ENCODE assay signal across 15 mouse cellular contexts in the genomic region with DNA sequence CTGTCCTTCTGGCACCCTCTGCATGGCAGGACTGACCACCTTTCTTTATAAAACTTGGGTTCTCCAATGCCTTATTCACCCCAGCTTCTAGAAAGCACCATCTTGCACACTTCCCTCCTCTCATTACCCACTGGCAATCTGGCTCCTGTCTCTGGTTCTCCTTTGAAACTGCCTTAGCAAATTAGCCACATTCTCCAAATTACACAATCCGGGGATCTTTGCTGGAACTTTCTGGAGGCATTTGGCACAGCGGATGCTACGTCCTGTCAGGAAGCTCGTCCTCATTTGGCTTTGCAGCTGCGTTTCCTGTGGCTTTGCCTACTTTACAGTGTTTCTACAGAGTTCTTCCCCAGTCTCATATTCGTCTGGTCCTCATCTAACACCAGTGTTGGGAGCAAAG. TPM values are rescaled to one million over a fixed set of nuclear protein-coding genes. Genes with fewer than 3 reads are reported as not detected.
A peak's percentile ranks its signal among the peaks of the same experiment; 100 is the strongest.
DNase-seq lines count a peak whose midpoint lies in the region; ATAC-seq lines count a peak whose summit lies in the region.
"Had no signal": no experiment of that assay in that cellular context is flagged by ENCODE, and none has a peak within 500 bp of the region (broad histone marks: within the 10 kb centered on the region; RNA-seq: fewer than 3 reads in every experiment).

No protein-coding gene starts in this region.

- H3K27me3 ChIP-seq in heart, embryonic 11.5 days (ENCODE audit: control insufficient read depth, insufficient read depth, low read length), result 0 out of 2 replicates have a peak, but pooled peaks cover 4% of the 10 kb centered on the region
- H3K27me3 ChIP-seq in forebrain, embryonic 13.5 days, result peaks cover 3% of the 10 kb centered on the region; the same call in 1 of the 2 replicates
- H3K27me3 ChIP-seq: intestine, embryonic 15.5 days; Patski had no signal

- no peak overlapping the region for H3K4me3 ChIP-seq in heart, embryonic 11.5 days (ENCODE audit: low read depth, low read length)
- H3K4me3 ChIP-seq in forebrain, embryonic 13.5 days, result no peak overlapping the region
- H3K4me3 ChIP-seq: embryonic facial prominence, embryonic 13.5 days; intestine, embryonic 15.5 days; limb, embryonic 13.5 days; myocyte had no signal

- ATAC-seq in heart, embryonic 11.5 days (replicated peaks; ENCODE audit: insufficient number of reproducible peaks, low FRiP score, low TSS enrichment), result no peak
- no peak for ATAC-seq in forebrain, embryonic 13.5 days
- ATAC-seq: forebrain, embryonic 16.5 days; intestine, embryonic 15.5 days; Patski had no signal

- 66% methylated on average over 6 of the region's 6 CpGs for WGBS in heart, embryonic 11.5 days (ENCODE audit: insufficient replicate concordance)
- WGBS in forebrain, embryonic 13.5 days, result 91% methylated on average over 6 of the region's 6 CpGs

- no peak overlapping the region for H3K4me2 ChIP-seq in heart, embryonic 11.5 days
- H3K4me2 ChIP-seq in forebrain, embryonic 13.5 days, result no peak overlapping the region
- H3K4me2 ChIP-seq: embryonic facial prominence, embryonic 13.5 days; intestine, embryonic 15.5 days; limb, embryonic 13.5 days had no signal

- H3K4me1 ChIP-seq in heart, embryonic 11.5 days (ENCODE audit: control insufficient read depth, insufficient read depth, low read length), result no peaks in the 10 kb centered on the region
- H3K4me1 ChIP-seq in forebrain, embryonic 13.5 days, result no peaks in the 10 kb centered on the region
- H3K4me1 ChIP-seq: embryonic facial prominence, embryonic 13.5 days; intestine, embryonic 15.5 days; limb, embryonic 13.5 days had no signal

- intact Hi-C loops in gastrocnemius, postnatal 36 days (cut with DNase I), result no loop called here

- H3K36me3 ChIP-seq in heart, embryonic 11.5 days (ENCODE audit: control insufficient read depth, insufficient read depth, low read length), result no peaks in the 10 kb centered on the region
- no peaks in the 10 kb centered on the region for H3K36me3 ChIP-seq in forebrain, embryonic 13.5 days (ENCODE audit: poor library complexity, severe bottlenecking)
- H3K36me3 ChIP-seq: embryonic facial prominence, embryonic 13.5 days; intestine, embryonic 15.5 days; limb, embryonic 13.5 days had no signal

- H3K9ac ChIP-seq in heart, embryonic 11.5 days (ENCODE audit: low read depth, low read length), result no peak overlapping the region
- no peak overlapping the region for H3K9ac ChIP-seq in forebrain, embryonic 13.5 days
- H3K9ac ChIP-seq: embryonic facial prominence, embryonic 13.5 days; intestine, embryonic 15.5 days; limb, embryonic 13.5 days had no signal

- peak; percentile 68 for DNase-seq in heart, adult 8-10 months (ENCODE audit: low spot score)
- DNase-seq in brain, adult 2 months (ENCODE audit: low read depth, low spot score), result peak; percentile 36
- peak; percentile 19 to 29 for DNase-seq in gastrocnemius, postnatal 36 days
- DNase-seq in lung, postnatal 14 days, result peak; percentile 40
- no peak for DNase-seq in right cerebral cortex, postnatal 14 days
- no peak for DNase-seq in ovary, adult 18-20 months (ENCODE audit: low spot score)
- DNase-seq: cerebellum, postnatal 10 days had no signal

- H3K27ac ChIP-seq in heart, embryonic 11.5 days (ENCODE audit: low read depth, low read length), result no peak overlapping the region
- no peak overlapping the region for H3K27ac ChIP-seq in forebrain, embryonic 13.5 days
- H3K27ac ChIP-seq: embryonic facial prominence, embryonic 13.5 days; intestine, embryonic 15.5 days; limb, embryonic 13.5 days had no signal

- no peaks in the 10 kb centered on the region for H3K9me3 ChIP-seq in heart, embryonic 11.5 days (replicated peaks; ENCODE audit: control insufficient read depth, low read length)
- no peaks in the 10 kb centered on the region for H3K9me3 ChIP-seq in forebrain, embryonic 13.5 days (replicated peaks)
- H3K9me3 ChIP-seq: embryonic facial prominence, embryonic 13.5 days; intestine, embryonic 15.5 days; limb, embryonic 13.5 days had no signal

RNA-seq across cellular contexts. Expression of gene Slc23a2, which starts 6.7 kb away (rescaled TPM):
- total RNA-seq in heart, adult 8-10 months (2022), result 10 to 100 TPM; 14.5 to 19.5 (median 16.1) TPM
- polyA plus RNA-seq in heart, embryonic 11.5 days (2014; fragmentation: Nextera tagmentation; extraction: Ambion mirVana), result 8.7 and 10.2 TPM in 2 replicates
- 1 to 10 TPM; 7.4 to 9.1 TPM for total RNA-seq in gastrocnemius, postnatal 36 days (2021)
- 16.6 and 19.1 TPM in 2 replicates for polyA plus RNA-seq in forebrain, embryonic 13.5 days (2015; fragmentation: Nextera tagmentation; extraction: Ambion mirVana)

Comparison
In these comparisons a context has a peak if more than half of its experiments do, and no peak if none do; other contexts are left out.
1. DNase-seq: peak in heart, adult 8-10 months (single experiment), brain, adult 2 months (single experiment), gastrocnemius, postnatal 36 days (2 of 2) and lung, postnatal 14 days (single experiment); none in right cerebral cortex, postnatal 14 days (single experiment) and ovary, adult 18-20 months (single experiment).